Mouse (Mus musculus) forebrain, embryonic 14.5 days (tissue): Measurements from ENCODE around the gene Psmb1. TPM values are rescaled to one million over a fixed set of nuclear protein-coding genes. Genes with fewer than 3 reads are reported as not detected.

Source experiments
- ATAC-seq: fragments of 200-750 bp; cut with Nextera tagmentation; 2 replicates; pipeline ENCODE4 v1.8.0; 2017; ENCODE audit warnings: mild to moderate bottlenecking, moderate library complexity
- DNase-seq: peaks from one replicate; pipeline ENCODE4 v3.0.0-alpha.2; 2015; ENCODE audit warnings: low spot score
- H3K27ac ChIP-seq: fragments of 300-500 bp; sonication (generic); 2 replicates; pipeline ENCODE4 v1.5.1; 2014; ENCODE audit warnings: low read depth, mild to moderate bottlenecking, control low read depth, low read length, moderate library complexity
- H3K27me3 ChIP-seq: fragments of 300-500 bp; sonication (generic); replicated peaks from 2 replicates; pipeline ENCODE4 v1.6.1; 2014; ENCODE audit warnings: low read length, control low read depth, mixed read lengths; ENCODE audit not compliant: control insufficient read depth, insufficient read depth
- H3K36me3 ChIP-seq: fragments of 300-500 bp; sonication (generic); 2 replicates; pipeline ENCODE4 v1.6.1; 2014; ENCODE audit warnings: low read length, control low read depth; ENCODE audit not compliant: control insufficient read depth, insufficient read depth
- H3K4me1 ChIP-seq: fragments of 300-500 bp; sonication (generic); 2 replicates; pipeline ENCODE4 v1.6.1; 2014; ENCODE audit warnings: antibody characterized with exemption, low read length, control low read depth; ENCODE audit not compliant: control insufficient read depth, insufficient read depth
- H3K4me2 ChIP-seq: fragments of 300-500 bp; sonication (generic); 2 replicates; pipeline ENCODE4 v1.6.1; 2014; ENCODE audit warnings: mild to moderate bottlenecking, control low read depth, low read length
- H3K4me3 ChIP-seq: fragments of 300-500 bp; sonication (generic); 2 replicates; pipeline ENCODE4 v1.5.1; 2014; ENCODE audit warnings: low read depth, low read length, control low read depth
- H3K9ac ChIP-seq: fragments of 300-500 bp; sonication (generic); 2 replicates; pipeline ENCODE4 v1.6.1; 2014; ENCODE audit warnings: mild to moderate bottlenecking, low read length, control low read depth, moderate library complexity
- H3K9me3 ChIP-seq: fragments of 300-500 bp; sonication (generic); replicated peaks from 2 replicates; pipeline ENCODE4 v1.6.1; 2016; ENCODE audit warnings: low read length, control low read depth, mixed read lengths; ENCODE audit not compliant: control insufficient read depth
- WGBS: fragments of 180-500 bp; shearing (Covaris S2); extraction: QIAGEN DNeasy Blood & Tissue Kit; methylation state at CpG from one replicate; pipeline ENCODE4 v1.1.7; 2014; 5-methylcytosine and 5-hydroxymethylcytosine counted together
- polyA plus RNA-seq: library from polyadenylated mRNA; unstranded; fragments of >200 nt; fragmentation: Nextera tagmentation; extraction: Ambion mirVana; gene quantifications from 2 replicates; pipeline ENCODE4 v1.2.1, GENCODE M21; 2014

Gene Psmb1
- polyA plus RNA-seq, 1 experiment from 2014 or later = 324 TPM

DNA sequence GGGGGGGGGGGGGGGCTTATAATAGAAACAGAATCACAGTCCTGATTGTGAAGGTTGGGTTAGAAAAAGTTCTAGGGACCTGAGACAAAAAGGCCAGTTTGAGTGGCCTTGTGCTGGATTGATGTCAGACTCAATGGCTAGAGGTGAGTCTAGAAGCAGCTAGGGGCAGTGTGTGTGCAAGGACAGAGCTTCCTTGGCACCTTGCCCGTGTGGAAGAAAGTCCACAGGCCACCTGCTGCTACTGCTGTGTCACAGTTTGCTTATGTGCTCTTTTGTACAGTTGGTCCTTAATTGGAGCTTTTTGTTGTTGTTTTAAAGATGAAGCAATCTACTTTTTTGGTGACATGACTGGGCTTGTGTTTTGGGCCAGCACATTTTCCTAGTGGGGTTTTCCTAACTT lies 69.6 kb downstream of the Psmb1 start:
- WGBS = 29% methylated on average over 1 of the region's 1 CpGs
- H3K36me3 ChIP-seq = peaks cover 64% of the 10 kb centered on the region

DNA sequence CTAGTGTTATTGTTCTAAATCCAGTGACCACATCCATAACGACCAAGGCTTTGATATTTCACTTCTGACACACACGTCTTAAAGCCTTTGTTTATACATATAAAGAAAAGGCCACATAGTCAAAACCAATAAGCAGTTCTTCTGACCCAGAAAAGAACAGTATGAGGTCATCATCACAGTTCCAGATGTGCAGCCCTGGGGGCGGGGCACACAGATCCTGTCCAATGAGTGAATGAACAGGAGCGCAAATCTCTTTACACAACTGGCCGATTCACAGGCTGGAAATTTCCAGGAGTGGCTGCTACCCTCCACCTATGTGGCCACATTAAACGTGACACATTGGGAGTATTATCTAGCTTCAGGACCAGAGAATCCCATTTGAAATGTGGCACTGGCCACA lies 70.1 kb downstream of the Psmb1 start:
- WGBS = 78% methylated on average over 6 of the region's 6 CpGs
- no peak overlapping the region for H3K4me2 ChIP-seq
- H3K36me3 ChIP-seq = peaks cover 67% of the 10 kb centered on the region
- H3K27me3 ChIP-seq = no peaks in the 10 kb centered on the region
- H3K27ac ChIP-seq = no peak overlapping the region
- no peak overlapping the region for H3K4me3 ChIP-seq
- no peak overlapping the region for H3K9ac ChIP-seq
- no peaks in the 10 kb centered on the region for H3K4me1 ChIP-seq
- ATAC-seq (no peak), DNase-seq (no peak)
- H3K9me3 ChIP-seq = no peaks in the 10 kb centered on the region

More for the DNA sequence above, 69.6 kb downstream of the Psmb1 start:
- no peak overlapping the region for H3K4me2 ChIP-seq
- peak; percentile 15 for DNase-seq
- ATAC-seq = no peak
- H3K27me3 ChIP-seq = no peaks in the 10 kb centered on the region
- H3K4me1 ChIP-seq = no peaks in the 10 kb centered on the region
- H3K9ac ChIP-seq = no peak overlapping the region
- H3K27ac ChIP-seq = no peak overlapping the region
- H3K9me3 ChIP-seq = no peaks in the 10 kb centered on the region
- H3K4me3 ChIP-seq = no peak overlapping the region

DNA sequence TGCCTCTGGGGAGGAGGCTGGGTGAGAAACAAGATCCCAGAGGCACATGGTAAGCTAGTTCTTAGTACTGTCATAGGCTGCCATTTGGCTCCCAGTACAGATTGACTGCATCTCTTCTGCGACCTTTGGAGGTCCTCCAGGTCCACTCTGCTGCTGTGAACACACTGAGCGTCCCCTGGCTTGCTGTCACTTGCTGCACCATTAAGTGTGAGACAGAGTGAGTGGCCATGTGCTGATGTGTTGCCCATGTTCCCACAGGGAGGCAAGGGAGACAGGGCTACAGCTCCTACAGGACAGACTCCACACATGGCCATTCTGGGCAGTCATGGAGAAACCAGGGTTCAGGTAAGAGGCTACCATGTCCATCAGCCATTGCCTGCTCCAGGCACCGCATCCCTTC lies 73.6 kb downstream of the Psmb1 start:
- no peaks in the 10 kb centered on the region; the same call in 1 of the 2 replicates for H3K4me1 ChIP-seq
- H3K36me3 ChIP-seq = peaks cover 84% of the 10 kb centered on the region
- H3K9me3 ChIP-seq = no peaks in the 10 kb centered on the region
- H3K4me2 ChIP-seq = no peak overlapping the region
- no peak overlapping the region for H3K27ac ChIP-seq
- ATAC-seq = no peak
- no peak overlapping the region for H3K4me3 ChIP-seq
- DNase-seq = no peak
- no peaks in the 10 kb centered on the region for H3K27me3 ChIP-seq
- WGBS = 93% methylated on average over 3 of the region's 3 CpGs
- H3K9ac ChIP-seq = no peak overlapping the region

Other genes starting within 250 kb of the Psmb1 start
- gene Dll1, start 122.9 kb downstream of the Psmb1 start, polyA plus RNA-seq = 24.3 and 29.4 TPM in 2 replicates
- 36.0 and 45.3 TPM in 2 replicates for gene Fam120b, start 103.5 kb downstream of the Psmb1 start, polyA plus RNA-seq
- 77.2 and 82.5 TPM in 2 replicates for gene Tbp, start 137 bp upstream of the Psmb1 start, polyA plus RNA-seq
- gene Pdcd2, start 27.6 kb upstream of the Psmb1 start, polyA plus RNA-seq = 64.4 and 68.5 TPM in 2 replicates
- gene Prdm9, start 64.6 kb upstream of the Psmb1 start, polyA plus RNA-seq = 0.77 TPM in 2 replicates
- gene Chd1, start 205.2 kb upstream of the Psmb1 start, polyA plus RNA-seq = 17.2 and 21.5 TPM in 2 replicates